Comparison of ENCODE assay signal across 11 mouse cellular contexts in genomic region chr14:104203239-104203986, GRCm38 (mm10).
DNase-seq lines count a peak whose midpoint lies in the region; ATAC-seq and TF ChIP-seq lines count a peak whose summit lies in the region.
"Had no signal": no experiment of that assay in that cellular context is flagged by ENCODE, and none has a peak within 500 bp of the region (broad histone marks: within the 10 kb centered on the region; RNA-seq: fewer than 3 reads in every experiment).

No protein-coding gene starts in this region.

- no peak overlapping the region for H3K27ac ChIP-seq in forebrain, embryonic 11.5 days (ENCODE audit: low read depth, low read length)
- no peak overlapping the region for H3K27ac ChIP-seq in forebrain, embryonic 10.5 days
- no peak overlapping the region for H3K27ac ChIP-seq in lung, postnatal 0 days (ENCODE audit: low read length)
- no peak overlapping the region for H3K27ac ChIP-seq in intestine, embryonic 14.5 days (ENCODE audit: low read depth)
- no peak overlapping the region for H3K27ac ChIP-seq in stomach, embryonic 14.5 days (ENCODE audit: low read length)

- WGBS in forebrain, embryonic 11.5 days, result 79% methylated on average over 17 of the region's 17 CpGs
- 80% methylated on average over 17 of the region's 17 CpGs for WGBS in forebrain, embryonic 10.5 days
- 63% methylated on average over 17 of the region's 17 CpGs for WGBS in lung, postnatal 0 days
- 59% methylated on average over 17 of the region's 17 CpGs for WGBS in intestine, embryonic 14.5 days
- WGBS in stomach, embryonic 14.5 days, result 46% methylated on average over 17 of the region's 17 CpGs

- H3K36me3 ChIP-seq in forebrain, embryonic 11.5 days (ENCODE audit: control insufficient read depth, insufficient read depth, low read length), result no peaks in the 10 kb centered on the region
- no peaks in the 10 kb centered on the region for H3K36me3 ChIP-seq in forebrain, embryonic 10.5 days (replicated peaks)
- no peaks in the 10 kb centered on the region for H3K36me3 ChIP-seq in lung, postnatal 0 days (ENCODE audit: insufficient read depth, low read length)
- H3K36me3 ChIP-seq in intestine, embryonic 14.5 days (ENCODE audit: control insufficient read depth, insufficient read depth, low read length), result no peaks in the 10 kb centered on the region
- no peaks in the 10 kb centered on the region for H3K36me3 ChIP-seq in stomach, embryonic 14.5 days (ENCODE audit: control insufficient read depth, insufficient read depth, low read length)

- no peak for DNase-seq in forebrain, embryonic 11.5 days (ENCODE audit: low spot score)
- DNase-seq in forebrain, embryonic 10.5 days (ENCODE audit: extremely low spot score, low spot score), result no peak
- peak; percentile 21 for DNase-seq in lung, postnatal 0 days (ENCODE audit: low spot score)
- DNase-seq in lung, adult 18-20 months, result no peak
- DNase-seq in intestine, embryonic 14.5 days (ENCODE audit: low spot score), result no peak
- DNase-seq in right cerebral cortex, postnatal 36 days (ENCODE audit: low spot score in 2 of 2), result no peak
- DNase-seq: adrenal gland, postnatal 36 days; gastrocnemius, postnatal 36 days; right cerebral cortex, adult 18-20 months had no signal

- no peaks in the 10 kb centered on the region for H3K27me3 ChIP-seq in forebrain, embryonic 11.5 days (ENCODE audit: control insufficient read depth, insufficient read depth, low read length)
- H3K27me3 ChIP-seq in forebrain, embryonic 10.5 days (ENCODE audit: poor library complexity, severe bottlenecking), result no peaks in the 10 kb centered on the region
- no peaks in the 10 kb centered on the region for H3K27me3 ChIP-seq in lung, postnatal 0 days (replicated peaks; ENCODE audit: insufficient read depth, low read length)
- no peaks in the 10 kb centered on the region for H3K27me3 ChIP-seq in intestine, embryonic 14.5 days (replicated peaks; ENCODE audit: control insufficient read depth, insufficient read depth, low read length)
- H3K27me3 ChIP-seq in stomach, embryonic 14.5 days (ENCODE audit: control insufficient read depth, insufficient read depth, low read length), result no peaks in the 10 kb centered on the region

- H3K9ac ChIP-seq in forebrain, embryonic 11.5 days (ENCODE audit: low read length), result no peak overlapping the region
- no peak overlapping the region for H3K9ac ChIP-seq in lung, postnatal 0 days (replicated peaks; ENCODE audit: low read depth)
- no peak overlapping the region for H3K9ac ChIP-seq in intestine, embryonic 14.5 days (ENCODE audit: low read length)
- H3K9ac ChIP-seq in stomach, embryonic 14.5 days (replicated peaks; ENCODE audit: low read depth, low read length), result no peak overlapping the region

- no peak overlapping the region for H3K4me3 ChIP-seq in forebrain, embryonic 11.5 days (ENCODE audit: low read depth, low read length)
- no peak overlapping the region for H3K4me3 ChIP-seq in forebrain, embryonic 10.5 days
- H3K4me3 ChIP-seq in lung, postnatal 0 days (ENCODE audit: low read depth, low read length), result no peak overlapping the region
- H3K4me3 ChIP-seq in intestine, embryonic 14.5 days (ENCODE audit: low read depth, low read length), result no peak overlapping the region
- no peak overlapping the region for H3K4me3 ChIP-seq in stomach, embryonic 14.5 days (ENCODE audit: low read depth, low read length)

- no peak overlapping the region for H3K4me2 ChIP-seq in forebrain, embryonic 11.5 days (ENCODE audit: low read depth, low read length, severe bottlenecking)
- H3K4me2 ChIP-seq in lung, postnatal 0 days (replicated peaks; ENCODE audit: low read depth, low read length), result no peak overlapping the region
- peak overlapping the region; percentile 16; the same call in 1 of the 2 replicates for H3K4me2 ChIP-seq in intestine, embryonic 14.5 days (ENCODE audit: low read length)
- peak overlapping the region; percentile 26 for H3K4me2 ChIP-seq in stomach, embryonic 14.5 days (replicated peaks; ENCODE audit: low read depth, low read length)

- TF ChIP-seq CTCF in lung, postnatal 0 days (IDR thresholded peaks at IDR 0.05), result peak; percentile 53

- no peak for TF ChIP-seq EP300 in lung, postnatal 0 days (IDR thresholded peaks at IDR 0.05)

- H3K4me1 ChIP-seq in forebrain, embryonic 11.5 days (replicated peaks; ENCODE audit: control insufficient read depth, insufficient read depth, low read length), result no peaks in the 10 kb centered on the region
- no peaks in the 10 kb centered on the region for H3K4me1 ChIP-seq in forebrain, embryonic 10.5 days
- H3K4me1 ChIP-seq in lung, postnatal 0 days (ENCODE audit: insufficient read depth, low read depth, low read length), result no peaks in the 10 kb centered on the region
- H3K4me1 ChIP-seq in intestine, embryonic 14.5 days (replicated peaks; ENCODE audit: control insufficient read depth, insufficient read depth, low read length), result 0 out of 2 replicates have a peak, but pooled peaks cover 5% of the 10 kb centered on the region
- no peaks in the 10 kb centered on the region; the same call in 1 of the 2 replicates for H3K4me1 ChIP-seq in stomach, embryonic 14.5 days (ENCODE audit: control insufficient read depth, insufficient read depth, low read length)

- 0 out of 2 replicates have a peak, but pooled peaks have one; percentile 12 for ATAC-seq in forebrain, embryonic 11.5 days (replicated peaks; ENCODE audit: low FRiP score)
- ATAC-seq in lung, postnatal 0 days, result no peak
- no peak for ATAC-seq in intestine, embryonic 14.5 days (replicated peaks; ENCODE audit: low FRiP score, low TSS enrichment, low read depth)
- no peak for ATAC-seq in stomach, embryonic 14.5 days (ENCODE audit: insufficient number of reproducible peaks, insufficient read depth, low FRiP score, low read depth)
- no peak for ATAC-seq in erythroblast, adult 5-6 weeks (replicated peaks; ENCODE audit: low FRiP score, poor library complexity, severe bottlenecking)

- no peaks in the 10 kb centered on the region for H3K9me3 ChIP-seq in forebrain, embryonic 11.5 days (ENCODE audit: control insufficient read depth, low read length)
- H3K9me3 ChIP-seq in forebrain, embryonic 10.5 days, result no peaks in the 10 kb centered on the region
- H3K9me3 ChIP-seq in lung, postnatal 0 days (ENCODE audit: low read length), result no peaks in the 10 kb centered on the region
- H3K9me3 ChIP-seq in intestine, embryonic 14.5 days (ENCODE audit: control insufficient read depth, low read length), result no peaks in the 10 kb centered on the region
- no peaks in the 10 kb centered on the region for H3K9me3 ChIP-seq in stomach, embryonic 14.5 days (ENCODE audit: control insufficient read depth, low read depth, low read length)

Comparison
In these comparisons a context has a peak if more than half of its experiments do, and no peak if none do; other contexts are left out.
1. H3K4me2 ChIP-seq: peak in intestine, embryonic 14.5 days (single experiment) and stomach, embryonic 14.5 days (single experiment); none in forebrain, embryonic 11.5 days (single experiment) and lung, postnatal 0 days (single experiment).